Mouse (Mus musculus) layer of hippocampus, postnatal 14 days (tissue): ENCODE measurements around the gene Znrf4. TPM values are rescaled to one million over a fixed set of nuclear protein-coding genes. Genes with fewer than 3 reads are reported as not detected.
"Not testable (repeated sequence)": the region's sequence is repeated elsewhere in the genome, so short reads cannot be mapped to it uniquely, and the experiment has no call there.

Experiments used
- DNase-seq, 2 experiments: peaks; one replicate each; pipeline ENCODE4 v3.0.0; 2021 to 2022; ENCODE audit warnings: low spot score in 2 of 2, mixed read lengths in 1 of 2
- total RNA-seq, 2 experiments: library from RNA; stranded (reverse); gene quantifications; 2 replicates each; pipeline ENCODE4 v1.2.3; 2021

Gene Znrf4
- total RNA-seq, 2 experiments from 2014 or later: not detected

DNA sequence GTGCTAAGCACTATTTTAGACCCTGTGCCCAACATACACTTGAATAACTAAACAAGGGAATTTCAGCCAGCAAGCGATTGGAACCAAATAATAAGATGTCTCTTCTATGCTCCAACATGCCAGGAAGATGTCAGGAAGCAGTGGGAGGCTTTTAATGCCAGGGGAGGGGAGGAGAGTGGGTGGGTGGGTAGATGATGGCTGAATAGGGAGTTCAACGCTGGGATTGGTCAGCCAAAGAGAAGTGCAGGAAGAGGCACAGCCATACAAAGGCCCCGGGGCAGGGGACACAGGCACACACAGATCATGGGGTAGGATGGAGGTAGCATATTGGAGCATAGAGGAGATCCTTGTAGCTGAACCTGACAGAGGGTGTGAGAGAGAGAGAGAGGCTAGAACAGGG lies 24.6 kb upstream of the Znrf4 start:
- DNase-seq: no peak

DNA sequence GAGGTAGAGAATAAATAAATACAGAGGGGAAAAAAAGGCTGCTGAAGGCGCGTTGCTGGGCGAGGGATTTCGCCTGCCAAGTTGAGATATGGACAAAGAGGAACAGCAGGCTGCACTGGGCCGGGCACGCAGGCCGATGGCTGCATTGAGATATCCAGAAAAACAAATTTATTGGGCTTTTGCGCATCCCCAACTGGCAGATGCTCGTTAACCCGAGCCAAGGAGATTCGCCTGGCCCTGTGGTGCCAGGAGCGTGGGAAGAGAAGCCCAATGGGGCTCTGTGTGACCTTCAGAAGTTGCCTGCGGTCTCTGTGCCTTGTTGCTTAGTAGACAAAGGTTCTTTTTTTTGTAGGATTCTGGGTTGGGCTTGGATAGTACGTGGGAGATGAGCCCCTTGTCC lies 24.0 kb upstream of the Znrf4 start:
- DNase-seq: peak in 1 of 2 experiments; percentile 70

- DNase-seq: no peak
These were observed 12.7 kb upstream of the Znrf4 start for GRCm38 (mm10) chr17:56524943-56525342.

GRCm38 (mm10) chr17:56522744-56523143 lies 10.5 kb upstream of the Znrf4 start:
- DNase-seq: peak in 1 of 2 experiments; percentile 2

DNA sequence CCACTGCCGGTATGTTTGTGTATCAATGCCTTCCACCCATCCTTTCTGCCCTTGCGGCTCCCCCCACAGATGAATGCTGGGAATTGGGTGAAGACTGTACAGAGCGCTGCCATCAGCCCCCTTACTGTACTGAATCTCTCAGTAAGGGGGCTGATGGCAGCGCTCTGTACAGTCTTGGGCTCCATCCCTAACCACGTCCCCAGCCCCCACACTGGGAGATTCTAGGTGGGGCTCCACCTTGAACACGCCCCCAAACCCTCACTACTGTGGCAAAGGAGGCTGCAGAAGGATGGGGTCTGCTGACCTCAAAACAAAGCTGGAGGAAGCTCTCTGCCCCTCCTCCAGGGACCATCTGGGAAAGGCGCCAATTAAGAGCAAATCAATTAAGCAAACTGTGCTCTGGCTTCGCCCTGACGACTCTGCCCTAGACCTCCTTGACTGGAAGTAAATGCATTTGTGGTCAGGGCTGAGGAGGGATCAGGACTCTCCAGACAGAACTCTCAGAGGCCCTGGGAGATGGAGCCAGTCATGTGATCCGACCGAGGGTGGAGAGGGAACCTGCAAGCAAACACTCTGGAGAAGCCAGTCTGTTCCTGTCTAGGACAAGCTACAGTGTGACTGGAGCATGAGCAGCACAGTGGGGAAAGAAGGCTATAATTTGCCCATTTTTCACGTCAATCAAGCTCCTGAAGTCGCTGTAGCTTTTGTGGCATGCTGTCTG lies 3.6 kb upstream of the Znrf4 start:
- peak in 1 of 2 experiments; percentile 25 for DNase-seq

GRCm38 (mm10) chr17:56514916-56515315 lies 2.7 kb upstream of the Znrf4 start:
- peak in 1 of 2 experiments; percentile 4 for DNase-seq

DNA sequence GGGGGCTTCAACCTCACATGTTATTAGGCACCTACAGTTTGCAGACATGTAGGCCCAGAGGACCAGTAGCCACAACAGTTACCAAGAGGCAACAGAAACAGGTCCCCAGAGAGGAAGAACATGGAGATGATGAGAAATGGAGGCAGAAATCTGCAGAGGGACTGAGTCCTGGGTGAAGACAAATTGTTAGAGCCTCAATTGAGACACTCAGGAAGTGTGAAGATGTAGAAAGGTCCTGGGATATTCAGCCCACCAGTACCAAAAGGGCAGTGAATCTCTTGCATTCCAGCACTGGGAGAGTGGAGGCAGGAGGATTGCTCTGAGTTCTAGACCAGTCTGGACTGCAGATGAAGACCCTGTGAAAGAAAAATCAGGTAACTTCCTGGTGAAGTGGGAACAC lies 2.1 kb upstream of the Znrf4 start:
- DNase-seq: peak in 1 of 2 experiments; percentile 2

DNA sequence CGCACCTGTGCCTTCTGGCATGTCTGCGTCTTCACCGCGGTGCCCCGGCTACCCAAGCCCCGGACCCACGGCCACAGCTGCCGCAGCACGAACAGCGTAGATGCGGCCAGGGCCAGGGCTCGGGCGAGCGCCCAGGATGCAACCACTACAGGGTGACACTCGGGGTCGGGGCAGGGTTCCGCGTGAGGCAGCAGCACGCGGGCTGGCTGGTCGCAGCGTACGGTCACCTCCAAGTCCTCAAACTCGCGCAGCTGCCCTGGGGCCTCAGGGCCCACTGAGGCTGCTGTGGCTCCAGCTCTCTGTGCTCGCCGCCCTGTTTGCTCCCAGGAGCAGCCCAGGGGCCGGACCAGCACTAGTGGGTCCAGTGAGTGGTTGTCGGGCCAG lies 532 bp downstream of the Znrf4 start:
- DNase-seq: no peak

GRCm38 (mm10) chr17:56510970-56511706 lies 1.1 kb downstream of the Znrf4 start:
- DNase-seq: no peak

DNA sequence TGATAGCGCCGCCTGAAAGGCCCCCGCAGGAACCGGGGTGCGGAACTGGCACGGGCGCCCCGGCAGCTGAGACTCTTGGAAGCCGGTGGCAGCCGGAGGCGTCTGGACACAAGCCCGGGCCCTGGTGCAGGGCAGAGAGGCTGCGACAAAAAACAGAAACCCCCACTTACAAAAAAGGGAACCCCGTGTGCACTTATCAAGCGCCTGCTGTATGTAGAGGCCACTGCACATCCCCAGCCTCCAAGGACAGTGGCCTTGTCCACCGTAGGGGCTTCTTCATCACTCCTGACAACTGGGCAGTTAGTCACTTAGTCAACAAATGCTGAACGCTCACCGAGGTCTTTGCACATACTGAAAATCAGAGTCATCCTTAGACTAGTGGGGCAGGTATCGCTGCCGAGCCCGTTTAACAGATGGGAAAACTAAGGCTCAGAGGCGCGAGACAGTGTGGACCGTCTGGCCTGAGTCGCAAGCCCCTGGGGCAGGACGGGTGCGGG lies 1.7 kb downstream of the Znrf4 start:
- peak; percentile 79 to 88 for DNase-seq

DNA sequence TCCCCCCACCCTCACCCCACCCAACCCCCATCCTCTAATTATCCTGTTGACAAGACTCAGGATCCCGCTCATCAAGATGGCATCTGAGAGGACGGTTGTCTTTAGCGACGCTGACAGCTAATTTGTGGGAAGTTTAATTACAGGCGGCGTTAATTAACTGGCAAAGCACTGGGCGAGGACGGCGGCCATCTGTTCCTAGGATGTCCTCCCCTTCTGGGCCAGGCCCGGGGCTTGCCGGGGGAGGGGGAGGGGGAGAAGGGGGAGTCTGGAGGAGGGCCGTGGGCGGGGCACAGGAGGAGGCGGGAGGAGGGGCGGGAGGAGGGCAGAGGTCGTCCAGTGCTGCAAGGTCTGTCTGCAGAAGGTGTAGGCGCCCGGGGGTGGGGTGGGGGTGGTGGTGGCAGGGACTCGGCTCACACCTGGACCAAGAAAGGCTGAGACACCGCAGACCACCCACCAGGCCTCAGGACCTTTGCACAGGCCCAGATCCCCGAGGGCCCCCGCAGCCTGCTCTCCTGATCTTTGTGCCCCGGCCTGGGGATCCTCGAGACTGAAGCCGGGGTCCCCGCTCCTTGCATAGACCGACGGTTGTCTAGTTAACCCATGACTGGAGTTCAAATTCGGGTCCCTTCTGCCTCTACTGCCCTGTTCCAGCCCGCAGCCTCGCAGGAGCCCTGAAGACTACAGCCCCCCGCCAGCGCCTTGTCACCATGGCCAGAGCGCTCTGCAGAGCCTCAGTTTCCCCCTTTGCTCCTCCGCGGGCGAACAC lies 2.3 kb downstream of the Znrf4 start:
- peak; percentile 62 to 80 for DNase-seq

- peak in 1 of 2 experiments; percentile 6 for DNase-seq
These were observed 3.1 kb downstream of the Znrf4 start for GRCm38 (mm10) chr17:56509021-56509640.

GRCm38 (mm10) chr17:56507161-56508068 lies 4.8 kb downstream of the Znrf4 start:
- peak; percentile 96 to 98 for DNase-seq

DNA sequence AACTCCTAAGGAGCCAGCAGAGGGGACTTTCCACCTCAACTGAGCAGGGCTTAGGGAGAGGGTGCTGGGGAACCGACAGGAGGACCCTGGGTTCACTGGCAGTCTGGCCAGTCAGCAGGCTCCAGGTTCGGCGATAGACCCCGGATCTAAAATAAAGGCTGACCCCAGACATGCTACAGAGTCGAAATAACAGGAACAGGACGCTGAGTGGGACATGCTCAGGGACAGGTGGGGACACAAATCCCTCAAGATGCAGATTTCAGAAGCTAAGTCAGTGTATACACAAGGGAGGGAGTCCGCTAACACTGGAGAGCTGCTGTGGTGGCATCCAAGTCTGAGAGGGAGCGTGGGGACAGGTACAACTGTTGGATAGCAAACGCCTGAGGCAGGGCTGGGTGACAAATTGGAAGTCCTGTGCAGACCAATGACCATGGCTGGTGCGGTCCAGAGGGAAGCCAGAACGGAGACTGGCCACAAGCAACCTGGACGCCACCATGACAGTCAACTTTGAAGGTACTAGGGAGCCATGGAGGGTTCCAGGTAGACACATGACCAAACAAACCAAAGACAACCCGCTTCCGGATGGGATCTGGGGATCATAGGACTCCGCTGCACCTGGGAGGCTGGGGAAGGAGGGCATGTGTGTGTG lies 5.7 kb downstream of the Znrf4 start:
- DNase-seq: peak; percentile 7 to 18

DNA sequence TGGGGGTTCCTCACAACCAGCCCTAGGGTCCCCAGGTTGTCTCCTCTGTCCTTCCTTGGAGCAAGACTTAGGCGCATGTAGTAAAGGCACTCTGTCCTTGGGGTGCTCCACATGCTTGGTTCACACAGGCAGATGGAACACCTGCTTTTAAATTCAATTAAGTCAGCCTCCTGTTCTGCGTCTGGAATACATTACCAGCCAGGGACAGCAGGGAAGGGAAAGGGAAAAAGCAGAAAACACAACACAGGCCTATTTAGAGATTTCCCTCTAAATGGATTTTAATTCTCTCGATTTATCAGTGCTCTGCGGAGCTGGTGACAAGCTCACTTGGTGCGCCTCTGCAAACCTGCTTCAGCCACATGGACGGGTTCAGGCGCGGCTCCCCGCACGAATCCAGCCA lies 6.8 kb downstream of the Znrf4 start:
- no peak for DNase-seq

- peak; percentile 77 to 86 for DNase-seq
These were observed 9.7 kb downstream of the Znrf4 start for GRCm38 (mm10) chr17:56502526-56502925.

DNA sequence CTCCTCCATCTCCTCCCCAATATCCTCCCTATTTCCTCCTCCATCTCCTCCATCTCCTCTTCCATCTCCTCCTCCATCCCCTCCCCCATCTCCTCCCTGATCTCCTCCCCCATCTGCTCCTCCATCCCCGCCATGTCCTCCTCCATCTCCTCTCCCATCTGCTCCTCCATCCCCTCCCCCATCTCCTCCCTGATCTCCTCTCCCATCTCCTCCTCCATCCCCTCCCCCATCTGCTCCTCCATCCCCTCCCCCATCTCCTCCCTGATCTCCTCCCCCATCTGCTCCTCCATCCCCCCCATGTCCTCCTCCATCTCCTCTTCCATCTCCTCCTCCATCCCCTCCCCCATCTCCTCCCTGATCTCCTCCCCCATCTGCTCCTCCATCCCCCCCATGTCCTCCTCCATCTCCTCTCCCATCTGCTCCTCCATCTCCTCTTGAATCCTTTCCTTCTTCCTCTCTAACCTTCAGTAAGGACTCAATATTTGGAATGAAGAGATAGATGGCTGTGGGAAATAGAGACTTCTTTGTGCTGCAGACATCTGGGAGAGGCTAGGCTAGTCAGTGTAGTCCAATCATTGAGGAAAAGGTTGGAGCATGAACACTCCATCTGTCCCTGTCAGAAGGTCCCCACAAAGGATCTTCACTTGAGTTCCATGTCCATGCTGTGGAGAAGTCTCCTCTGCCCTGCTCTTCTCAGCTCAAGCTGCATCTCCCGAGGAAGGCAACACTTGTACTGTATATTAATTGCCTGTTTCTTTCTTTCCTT lies 10.4 kb downstream of the Znrf4 start:
- DNase-seq: not testable (repeated sequence)

DNA sequence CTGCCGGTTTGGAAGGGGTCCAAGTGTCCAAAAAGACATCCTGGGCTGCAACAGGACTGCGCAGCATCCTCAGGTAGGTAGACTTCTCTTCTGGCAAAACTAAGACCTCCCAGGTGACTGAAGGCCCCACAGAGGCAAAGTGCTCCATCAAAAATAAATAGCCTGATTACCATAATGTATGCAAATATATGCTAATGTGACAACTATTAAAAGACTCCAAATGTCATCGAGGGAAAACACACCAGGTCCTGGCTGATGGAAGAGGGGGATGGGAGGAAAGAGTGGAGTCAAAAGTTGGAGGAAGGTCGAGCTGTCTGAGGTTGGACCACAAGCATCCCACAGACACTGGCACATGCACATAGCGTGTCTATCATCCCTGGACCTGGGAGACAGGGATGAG lies 13.0 kb downstream of the Znrf4 start:
- no peak for DNase-seq

DNA sequence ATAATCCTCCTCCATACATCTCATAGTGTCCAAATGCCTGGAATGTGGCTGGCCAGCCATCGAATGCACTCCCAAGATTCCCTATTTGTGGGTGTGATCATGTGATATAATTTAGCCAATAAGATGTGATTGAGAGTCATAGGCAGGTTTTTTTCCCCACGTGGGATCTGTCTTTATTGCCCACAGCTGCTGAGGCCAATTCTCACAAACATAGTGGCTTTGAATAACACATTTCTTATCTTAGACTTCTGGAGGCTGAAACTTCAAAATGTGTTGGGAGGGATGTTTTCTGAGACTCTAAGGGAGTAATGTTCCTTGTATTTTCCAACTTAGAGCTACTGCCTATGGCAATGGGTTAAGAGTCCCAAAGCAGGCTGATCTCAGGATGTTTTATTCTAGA lies 17.8 kb downstream of the Znrf4 start:
- no peak for DNase-seq
